Mouse (Mus musculus): ENCODE results near the gene Gal3st4.

GRCm38 (mm10) chr5:138253061-138253460 lies 19.6 kb downstream of the Gal3st4 start:
- TF ChIP-seq FLI1 (IDR thresholded peaks at IDR 0.05; ENCODE audit: low read length) (no peak), GATA1 (IDR thresholded peaks at IDR 0.05; ENCODE audit: borderline replicate concordance, low read length) (no peak)
